Mouse (Mus musculus): Measurements from ENCODE around the gene E2f2. TPM values are rescaled to one million over a fixed set of nuclear protein-coding genes. Genes with fewer than 3 reads are reported as not detected.

The E2f2 gene
- total and polyA plus RNA-seq, 2 experiments from 2014 or later: 2.4 to 6.4 TPM

- TF ChIP-seq CTCF (IDR thresholded peaks at IDR 0.05; ENCODE audit: low read depth): no peak
- TF ChIP-seq EP300 (IDR thresholded peaks at IDR 0.05; ENCODE audit: low read depth): no peak
- peaks cover 18% of the 10 kb centered on the region for H3K4me1 ChIP-seq (ENCODE audit: control insufficient read depth, insufficient read depth)
- peak overlapping the region; percentile 21; the same call in 1 of the 2 replicates for H3K4me2 ChIP-seq (ENCODE audit: low read depth, low read length)
- H3K27ac ChIP-seq (ENCODE audit: low read depth): no peak overlapping the region
- no peaks in the 10 kb centered on the region for H3K9me3 ChIP-seq (replicated peaks; ENCODE audit: control insufficient read depth, low read length)
- no peak for ATAC-seq (ENCODE audit: insufficient read depth, low read depth)
- WGBS: 25% methylated on average over 17 of the region's 17 CpGs
- H3K4me3 ChIP-seq (ENCODE audit: low read depth, low read length): no peak overlapping the region
- no peaks in the 10 kb centered on the region for H3K36me3 ChIP-seq (replicated peaks; ENCODE audit: control insufficient read depth, insufficient read depth, low read length)
- H3K9ac ChIP-seq (replicated peaks; ENCODE audit: low read depth, low read length): no peak overlapping the region
- DNase-seq (ENCODE audit: low spot score): no peak
- H3K27me3 ChIP-seq (ENCODE audit: control insufficient read depth, insufficient read depth, low read length): no peaks in the 10 kb centered on the region
Observed at GRCm38 (mm10) chr4:136220133-136220775, 48.1 kb downstream of the E2f2 start.

- DNase-seq (ENCODE audit: low spot score): no peak
- ATAC-seq (ENCODE audit: insufficient read depth, low read depth): no peak
- no peaks in the 10 kb centered on the region for H3K36me3 ChIP-seq (replicated peaks; ENCODE audit: control insufficient read depth, insufficient read depth, low read length)
- H3K4me2 ChIP-seq (ENCODE audit: low read depth, low read length): no peak overlapping the region
- no peaks in the 10 kb centered on the region for H3K27me3 ChIP-seq (ENCODE audit: control insufficient read depth, insufficient read depth, low read length)
- peaks cover 9% of the 10 kb centered on the region for H3K4me1 ChIP-seq (ENCODE audit: control insufficient read depth, insufficient read depth)
- no peak overlapping the region for H3K9ac ChIP-seq (replicated peaks; ENCODE audit: low read depth, low read length)
- no peak overlapping the region for H3K4me3 ChIP-seq (ENCODE audit: low read depth, low read length)
- H3K9me3 ChIP-seq (replicated peaks; ENCODE audit: control insufficient read depth, low read length): no peaks in the 10 kb centered on the region
- TF ChIP-seq CTCF (IDR thresholded peaks at IDR 0.05; ENCODE audit: low read depth) (no peak), EP300 (IDR thresholded peaks at IDR 0.05; ENCODE audit: low read depth) (no peak)
- 77% methylated on average over 13 of the region's 13 CpGs for WGBS
- no peak overlapping the region for H3K27ac ChIP-seq (ENCODE audit: low read depth)
Observed at GRCm38 (mm10) chr4:136223549-136224239, 51.5 kb downstream of the E2f2 start.

GRCm38 (mm10) chr4:136224240-136224559 lies 52.0 kb downstream of the E2f2 start:
- H3K4me1 ChIP-seq (ENCODE audit: control insufficient read depth, insufficient read depth): peaks cover 4% of the 10 kb centered on the region; the same call in 1 of the 2 replicates
- 77% methylated on average over 5 of the region's 5 CpGs for WGBS
- no peak for ATAC-seq (ENCODE audit: insufficient read depth, low read depth)

GRCm38 (mm10) chr4:136224677-136225460 lies 52.7 kb downstream of the E2f2 start:
- DNase-seq (ENCODE audit: low spot score): no peak
- Histone ChIP-seq H3K9ac (replicated peaks; ENCODE audit: low read depth, low read length) (no peak overlapping the region), H3K27me3 (ENCODE audit: control insufficient read depth, insufficient read depth, low read length) (no peaks in the 10 kb centered on the region), H3K36me3 (replicated peaks; ENCODE audit: control insufficient read depth, insufficient read depth, low read length) (no peaks in the 10 kb centered on the region), H3K4me1 (ENCODE audit: control insufficient read depth, insufficient read depth) (peaks cover 3% of the 10 kb centered on the region; the same call in 1 of the 2 replicates), H3K4me3 (ENCODE audit: low read depth, low read length) (no peak overlapping the region), H3K9me3 (replicated peaks; ENCODE audit: control insufficient read depth, low read length) (no peaks in the 10 kb centered on the region), H3K4me2 (ENCODE audit: low read depth, low read length) (no peak overlapping the region), H3K27ac (ENCODE audit: low read depth) (no peak overlapping the region)
- WGBS: 76% methylated on average over 23 of the region's 23 CpGs
- no peak for TF ChIP-seq EP300 (IDR thresholded peaks at IDR 0.05; ENCODE audit: low read depth)
- no peak for TF ChIP-seq CTCF (IDR thresholded peaks at IDR 0.05; ENCODE audit: low read depth)
- ATAC-seq (ENCODE audit: insufficient read depth, low read depth): no peak

More at GRCm38 (mm10) chr4:136224240-136224559, 52.0 kb downstream of the E2f2 start:
- Histone ChIP-seq H3K27me3 (ENCODE audit: control insufficient read depth, insufficient read depth, low read length) (no peaks in the 10 kb centered on the region), H3K4me2 (ENCODE audit: low read depth, low read length) (no peak overlapping the region), H3K9me3 (replicated peaks; ENCODE audit: control insufficient read depth, low read length) (no peaks in the 10 kb centered on the region), H3K4me3 (ENCODE audit: low read depth, low read length) (no peak overlapping the region), H3K27ac (ENCODE audit: low read depth) (no peak overlapping the region), H3K36me3 (replicated peaks; ENCODE audit: control insufficient read depth, insufficient read depth, low read length) (no peaks in the 10 kb centered on the region), H3K9ac (replicated peaks; ENCODE audit: low read depth, low read length) (no peak overlapping the region)
- DNase-seq (ENCODE audit: low spot score): no peak
- no peak for TF ChIP-seq EP300 (IDR thresholded peaks at IDR 0.05; ENCODE audit: low read depth)
- TF ChIP-seq CTCF (IDR thresholded peaks at IDR 0.05; ENCODE audit: low read depth): no peak

- Histone ChIP-seq H3K36me3 (replicated peaks; ENCODE audit: control insufficient read depth, insufficient read depth, low read length) (no peaks in the 10 kb centered on the region), H3K9me3 (replicated peaks; ENCODE audit: control insufficient read depth, low read length) (no peaks in the 10 kb centered on the region), H3K9ac (replicated peaks; ENCODE audit: low read depth, low read length) (no peak overlapping the region), H3K4me1 (ENCODE audit: control insufficient read depth, insufficient read depth) (no peaks in the 10 kb centered on the region), H3K27me3 (ENCODE audit: control insufficient read depth, insufficient read depth, low read length) (no peaks in the 10 kb centered on the region), H3K27ac (ENCODE audit: low read depth) (no peak overlapping the region), H3K4me2 (ENCODE audit: low read depth, low read length) (no peak overlapping the region), H3K4me3 (ENCODE audit: low read depth, low read length) (no peak overlapping the region)
- ATAC-seq (ENCODE audit: insufficient read depth, low read depth): no peak
- DNase-seq (ENCODE audit: low spot score): no peak
- 29% methylated on average over 7 of the region's 7 CpGs for WGBS
- no peak for TF ChIP-seq EP300 (IDR thresholded peaks at IDR 0.05; ENCODE audit: low read depth)
- TF ChIP-seq CTCF (IDR thresholded peaks at IDR 0.05; ENCODE audit: low read depth): no peak
Observed at GRCm38 (mm10) chr4:136227408-136227807, 55.2 kb downstream of the E2f2 start.
